Mouse (Mus musculus): ENCODE data around the gene Map3k11.

DNA sequence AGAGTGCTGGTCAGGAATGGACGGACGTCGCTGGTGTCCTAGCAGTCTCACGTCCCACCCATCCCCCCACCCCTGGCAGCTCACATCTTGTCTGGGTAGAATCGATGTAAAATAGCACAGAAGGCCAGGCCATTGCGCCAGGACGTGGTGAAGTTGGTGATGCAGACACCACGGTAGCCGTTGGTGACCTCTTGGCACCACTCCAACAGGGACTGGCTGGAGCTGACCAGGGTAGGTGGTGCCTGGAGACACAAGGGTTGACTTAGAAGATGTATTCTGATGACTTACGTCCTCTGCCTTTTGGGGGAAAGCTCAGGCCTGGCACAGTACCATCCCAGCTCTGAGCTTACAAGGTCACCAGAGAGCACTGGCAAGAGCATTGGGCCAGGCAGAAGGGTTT, 28.4 kb downstream of the Map3k11 start:
- no peak for TF ChIP-seq CTCF (conservative IDR thresholded peaks at IDR 0.05; ENCODE audit: insufficient read depth, insufficient read length, low read depth, low read length)
- TF ChIP-seq POLR2A (IDR thresholded peaks at IDR 0.05; ENCODE audit: low read depth, low read length), result no peak
